Mouse (Mus musculus) heart, embryonic 15.5 days (tissue): ENCODE measurements around the gene Ildr1. TPM values are rescaled to one million over a fixed set of nuclear protein-coding genes. Genes with fewer than 3 reads are reported as not detected.

ENCODE experiments used
- ATAC-seq: fragments of 200-750 bp; cut with Nextera tagmentation; replicated peaks from 2 replicates; pipeline ENCODE4 v1.8.0; 2017; ENCODE audit warnings: low read depth, moderate TSS enrichment; ENCODE audit not compliant: insufficient number of reproducible peaks, insufficient read depth, low FRiP score
- H3K27ac ChIP-seq: fragments of 300-500 bp; sonication (generic); 2 replicates; pipeline ENCODE4 v1.5.1; 2015; ENCODE audit warnings: mild to moderate bottlenecking, inconsistent platforms
- H3K27me3 ChIP-seq: fragments of 300-500 bp; sonication (generic); 2 replicates; pipeline ENCODE4 v1.6.1; 2015; ENCODE audit warnings: inconsistent platforms
- H3K36me3 ChIP-seq: fragments of 300-500 bp; sonication (generic); 2 replicates; pipeline ENCODE4 v1.6.1; 2015; ENCODE audit warnings: mild to moderate bottlenecking, inconsistent platforms
- H3K4me1 ChIP-seq: fragments of 300-500 bp; sonication (generic); replicated peaks from 2 replicates; pipeline ENCODE4 v1.6.1; 2015; ENCODE audit warnings: inconsistent platforms
- H3K4me2 ChIP-seq: fragments of 300-500 bp; sonication (generic); 2 replicates; pipeline ENCODE4 v1.6.1; 2015; ENCODE audit warnings: inconsistent platforms, mild to moderate bottlenecking, moderate library complexity
- H3K4me3 ChIP-seq: fragments of 300-500 bp; sonication (generic); 2 replicates; pipeline ENCODE4 v1.5.1; 2015; ENCODE audit warnings: mild to moderate bottlenecking, inconsistent platforms
- H3K9ac ChIP-seq: fragments of 300-500 bp; sonication (generic); 2 replicates; pipeline ENCODE4 v1.6.1; 2015; ENCODE audit warnings: mild to moderate bottlenecking, inconsistent platforms
- H3K9me3 ChIP-seq: fragments of 300-500 bp; sonication (generic); replicated peaks from 2 replicates; pipeline ENCODE4 v1.6.1; 2016; ENCODE audit warnings: inconsistent platforms
- WGBS: fragments of 180-500 bp; shearing (Covaris S2); methylation state at CpG from one replicate; pipeline ENCODE4 v1.1.7; 2015; ENCODE audit warnings: mixed read lengths; 5-methylcytosine and 5-hydroxymethylcytosine counted together
- polyA plus RNA-seq: library from polyadenylated mRNA; unstranded; fragments of >200 nt; fragmentation: Nextera tagmentation; extraction: Ambion mirVana; gene quantifications from 2 replicates; pipeline ENCODE4 v1.2.1, GENCODE M21; 2015

Gene Ildr1
- polyA plus RNA-seq, 1 experiment from 2014 or later, result 0.34 TPM

DNA sequence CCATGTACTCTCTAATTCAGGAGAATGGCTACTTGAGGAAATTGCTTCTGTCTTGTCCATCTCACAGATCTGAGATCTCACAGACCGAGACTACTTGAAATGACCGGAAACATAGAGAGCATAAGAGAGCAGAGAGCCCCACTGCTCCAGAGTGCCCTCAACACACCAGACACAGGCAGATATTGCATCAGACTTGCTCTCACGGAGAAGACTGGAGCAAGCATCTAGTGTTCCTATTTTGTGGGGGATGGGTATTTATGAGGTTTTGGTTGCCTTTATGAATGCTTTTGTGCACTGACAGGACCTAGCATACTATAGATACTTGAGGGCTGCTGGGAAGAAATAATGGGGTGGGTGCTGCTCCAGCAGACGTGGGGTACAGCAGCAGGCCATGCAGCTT lies 20.6 kb upstream of the Ildr1 start:
- WGBS, result 73% methylated on average over 4 of the region's 4 CpGs
- ATAC-seq, result no peak

DNA sequence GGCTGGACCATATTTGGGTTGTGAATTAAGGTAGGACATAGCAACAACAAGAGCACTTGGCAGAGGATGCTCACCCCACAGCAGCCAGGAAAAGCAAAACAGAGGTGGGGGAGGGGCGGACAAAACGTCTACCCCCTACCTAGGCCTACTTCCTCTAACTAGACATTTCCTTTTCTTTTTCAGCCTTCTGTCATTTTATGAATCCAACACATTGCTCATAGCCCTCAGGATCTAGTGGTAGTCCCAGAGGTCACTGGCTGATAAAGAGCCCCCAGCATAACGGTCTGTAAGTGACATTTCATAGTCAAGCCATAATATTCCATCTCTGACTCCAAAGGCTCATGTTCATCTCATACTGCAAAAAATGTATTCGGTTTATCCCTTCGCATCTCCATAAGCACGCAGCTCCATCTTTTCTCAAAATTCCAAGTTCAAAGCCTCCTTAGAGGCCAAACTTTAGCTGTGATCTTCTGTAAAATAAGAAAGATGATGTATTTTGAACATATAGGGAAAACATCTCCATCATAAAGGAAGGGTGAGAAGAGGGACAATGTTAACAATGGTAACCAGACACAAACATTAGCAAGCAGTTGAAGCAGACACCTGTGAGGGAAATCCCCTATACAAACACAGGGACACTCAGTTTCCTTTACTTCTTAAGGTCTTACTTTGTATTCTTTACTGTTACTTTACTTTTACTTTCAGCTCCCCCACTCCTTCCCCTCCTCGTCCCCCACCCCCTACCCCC lies 19.1 kb upstream of the Ildr1 start:
- H3K27me3 ChIP-seq, result no peaks in the 10 kb centered on the region
- no peaks in the 10 kb centered on the region for H3K36me3 ChIP-seq
- H3K9ac ChIP-seq, result no peak overlapping the region
- H3K27ac ChIP-seq, result no peak overlapping the region
- ATAC-seq, result no peak
- WGBS, result 64% methylated on average over 7 of the region's 7 CpGs
- no peak overlapping the region for H3K4me2 ChIP-seq
- no peaks in the 10 kb centered on the region for H3K4me1 ChIP-seq
- no peaks in the 10 kb centered on the region for H3K9me3 ChIP-seq
- no peak overlapping the region for H3K4me3 ChIP-seq

More for the DNA sequence above, 20.6 kb upstream of the Ildr1 start:
- H3K9me3 ChIP-seq, result no peaks in the 10 kb centered on the region
- H3K4me3 ChIP-seq, result no peak overlapping the region
- H3K36me3 ChIP-seq, result no peaks in the 10 kb centered on the region
- H3K4me2 ChIP-seq, result no peak overlapping the region
- no peaks in the 10 kb centered on the region for H3K4me1 ChIP-seq
- no peak overlapping the region for H3K27ac ChIP-seq
- H3K9ac ChIP-seq, result no peak overlapping the region
- H3K27me3 ChIP-seq, result no peaks in the 10 kb centered on the region

DNA sequence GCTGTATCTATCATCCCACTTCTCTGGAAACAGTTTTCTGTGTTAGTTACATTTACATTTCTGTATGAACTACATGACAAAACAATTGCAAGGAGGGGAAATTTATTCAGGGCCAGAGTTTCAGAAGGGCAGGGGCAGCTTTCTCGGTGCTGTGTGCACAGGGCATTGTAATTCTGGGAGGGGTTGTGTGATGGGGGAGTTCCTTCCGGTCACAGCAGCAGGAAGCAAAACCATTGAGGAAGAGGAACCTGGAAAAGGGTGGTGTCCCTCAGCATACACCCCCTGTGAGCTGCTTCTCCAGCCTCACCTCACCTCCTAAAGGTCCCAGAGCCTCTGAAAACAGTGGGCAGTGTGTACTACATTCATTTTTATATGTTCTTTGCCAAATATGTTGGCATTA lies 18.5 kb upstream of the Ildr1 start:
- no peak for ATAC-seq
- Histone ChIP-seq H3K4me3 (no peak overlapping the region), H3K9me3 (no peaks in the 10 kb centered on the region), H3K4me2 (no peak overlapping the region), H3K4me1 (no peaks in the 10 kb centered on the region), H3K27me3 (no peaks in the 10 kb centered on the region), H3K9ac (no peak overlapping the region), H3K27ac (no peak overlapping the region), H3K36me3 (no peaks in the 10 kb centered on the region)
- WGBS, result 35% methylated on average over 2 of the region's 2 CpGs

DNA sequence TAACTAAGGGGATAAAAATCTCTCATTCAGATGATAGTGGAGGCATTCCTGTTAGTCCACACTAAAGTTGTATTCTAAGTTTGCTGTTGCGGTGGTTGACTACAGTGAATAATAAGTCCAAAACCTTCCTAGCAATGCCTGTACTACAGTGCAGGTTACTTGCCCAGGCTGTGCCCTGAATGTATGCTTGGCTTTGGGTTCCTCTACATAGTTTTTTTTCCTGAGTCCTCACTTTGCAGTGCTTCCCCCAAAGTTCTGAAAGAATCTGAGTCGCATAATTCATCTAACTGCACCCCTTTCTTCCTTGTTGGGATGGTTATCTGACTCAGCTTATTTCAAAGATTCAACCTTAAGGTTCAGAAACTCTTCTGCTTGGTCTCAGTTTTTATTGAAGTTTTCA lies 17.9 kb upstream of the Ildr1 start:
- 85% methylated on average over 2 of the region's 2 CpGs for WGBS
- H3K4me2 ChIP-seq, result no peak overlapping the region
- no peaks in the 10 kb centered on the region for H3K27me3 ChIP-seq
- H3K9ac ChIP-seq, result no peak overlapping the region
- H3K36me3 ChIP-seq, result no peaks in the 10 kb centered on the region
- no peak overlapping the region for H3K27ac ChIP-seq
- H3K4me1 ChIP-seq, result no peaks in the 10 kb centered on the region
- H3K4me3 ChIP-seq, result no peak overlapping the region
- no peak for ATAC-seq
- no peaks in the 10 kb centered on the region for H3K9me3 ChIP-seq

DNA sequence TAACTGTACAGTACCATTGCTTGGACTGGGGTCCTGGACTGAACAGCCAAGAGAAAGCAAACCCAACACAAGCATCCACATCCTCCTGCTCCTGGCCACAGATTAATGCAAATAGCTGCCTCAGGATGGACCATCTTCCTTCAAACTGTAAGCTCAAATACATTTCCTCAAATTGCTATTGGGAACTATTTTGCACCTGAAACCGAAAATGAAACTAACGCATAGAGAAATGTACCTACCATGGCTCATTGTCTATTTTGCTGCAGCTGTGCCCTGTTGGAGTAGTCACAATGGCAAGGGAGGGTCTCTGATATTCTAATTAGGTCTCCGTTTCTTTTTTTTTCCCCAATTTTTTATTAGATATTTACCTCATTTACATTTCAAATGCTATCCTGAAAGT lies 11.9 kb upstream of the Ildr1 start:
- H3K4me3 ChIP-seq, result no peak overlapping the region
- ATAC-seq, result no peak
- H3K27me3 ChIP-seq, result no peaks in the 10 kb centered on the region
- no peaks in the 10 kb centered on the region for H3K4me1 ChIP-seq
- H3K27ac ChIP-seq, result no peak overlapping the region
- H3K9me3 ChIP-seq, result no peaks in the 10 kb centered on the region
- WGBS, result 83% methylated on average over 3 of the region's 3 CpGs
- H3K36me3 ChIP-seq, result no peaks in the 10 kb centered on the region
- no peak overlapping the region for H3K9ac ChIP-seq
- no peak overlapping the region for H3K4me2 ChIP-seq

DNA sequence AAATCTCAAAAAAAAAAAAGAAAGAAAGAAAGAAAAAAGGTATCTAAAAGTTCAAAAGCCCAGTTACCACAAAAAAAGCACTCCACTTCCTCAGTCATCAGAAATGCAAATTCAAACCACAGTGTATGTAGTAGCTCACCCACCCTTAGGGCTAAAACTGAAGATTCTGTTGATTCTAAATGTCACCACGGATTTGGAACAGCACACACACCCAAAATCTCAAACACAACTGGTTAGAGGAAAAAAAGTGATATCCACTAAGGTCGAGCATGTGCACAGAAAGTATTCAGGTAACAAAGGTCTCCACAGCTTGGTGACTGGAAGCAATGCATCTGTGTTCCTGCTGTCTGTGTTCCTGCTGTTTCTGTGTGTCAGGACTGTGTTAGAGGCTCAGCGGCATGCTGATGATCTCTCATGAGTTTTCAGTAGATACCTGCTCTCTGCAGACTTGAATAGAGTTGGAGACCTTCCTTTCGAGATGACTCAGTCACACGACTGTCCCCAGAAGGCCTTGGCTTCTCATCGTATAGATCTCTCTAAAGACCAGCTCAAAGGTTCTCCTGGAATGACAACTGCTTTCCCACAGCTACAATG lies 9.4 kb upstream of the Ildr1 start:
- H3K27ac ChIP-seq, result no peak overlapping the region
- H3K4me1 ChIP-seq, result no peaks in the 10 kb centered on the region
- no peak for ATAC-seq
- no peaks in the 10 kb centered on the region for H3K27me3 ChIP-seq
- H3K9ac ChIP-seq, result no peak overlapping the region
- WGBS, result 61% methylated on average over 6 of the region's 6 CpGs
- no peaks in the 10 kb centered on the region for H3K9me3 ChIP-seq
- H3K4me3 ChIP-seq, result no peak overlapping the region
- H3K4me2 ChIP-seq, result no peak overlapping the region
- H3K36me3 ChIP-seq, result no peaks in the 10 kb centered on the region

DNA sequence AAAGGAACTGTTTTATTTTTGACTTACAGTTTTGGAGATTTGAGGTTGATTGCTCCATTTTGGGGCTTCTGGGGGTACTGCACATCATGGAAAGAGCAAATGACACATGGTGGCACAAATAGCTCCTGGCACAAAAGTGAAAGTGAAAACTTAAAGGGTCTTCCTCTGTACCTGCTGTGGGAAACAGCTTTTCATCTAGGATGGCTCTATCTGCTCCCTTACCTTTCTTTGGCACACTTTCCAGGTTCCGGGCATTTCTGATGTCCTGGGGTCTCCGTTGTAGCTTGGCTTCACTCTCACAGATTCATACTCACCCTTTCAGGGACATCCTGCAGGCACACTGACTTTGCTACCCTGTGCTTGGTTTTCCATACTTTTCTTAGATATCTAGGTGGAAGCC lies 5.7 kb upstream of the Ildr1 start:
- no peak overlapping the region for H3K27ac ChIP-seq
- no peak overlapping the region for H3K4me3 ChIP-seq
- H3K27me3 ChIP-seq, result no peaks in the 10 kb centered on the region; the same call in 1 of the 2 replicates
- H3K9ac ChIP-seq, result no peak overlapping the region
- WGBS, result 92% methylated on average over 2 of the region's 2 CpGs
- H3K9me3 ChIP-seq, result no peaks in the 10 kb centered on the region
- H3K4me1 ChIP-seq, result no peaks in the 10 kb centered on the region
- no peaks in the 10 kb centered on the region for H3K36me3 ChIP-seq
- ATAC-seq, result no peak
- no peak overlapping the region for H3K4me2 ChIP-seq

DNA sequence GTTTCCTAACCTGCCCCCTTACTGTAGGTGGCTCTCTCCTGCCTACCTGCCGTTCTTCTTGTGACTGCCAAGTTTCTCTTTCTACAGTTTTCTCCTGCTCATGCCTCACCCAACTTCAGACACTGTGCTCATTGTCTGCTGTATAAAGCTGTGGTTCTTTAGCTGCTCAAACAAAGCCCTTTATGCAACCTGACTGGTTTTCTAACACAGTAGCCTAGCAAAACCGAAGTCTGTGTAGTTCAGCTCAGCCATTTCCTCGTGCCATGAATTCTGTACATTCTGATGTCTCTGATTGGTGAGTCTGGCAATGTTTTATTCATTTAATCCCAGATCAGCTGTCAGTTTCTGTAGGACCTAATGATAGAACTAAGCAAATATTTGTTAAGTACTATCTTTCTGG lies 2.3 kb upstream of the Ildr1 start:
- no peaks in the 10 kb centered on the region for H3K9me3 ChIP-seq
- no peak for ATAC-seq
- no peak overlapping the region for H3K27ac ChIP-seq
- 72% methylated on average over 3 of the region's 3 CpGs for WGBS
- no peak overlapping the region for H3K4me3 ChIP-seq
- no peak overlapping the region for H3K4me2 ChIP-seq
- no peaks in the 10 kb centered on the region for H3K36me3 ChIP-seq
- peaks cover 16% of the 10 kb centered on the region for H3K27me3 ChIP-seq
- H3K9ac ChIP-seq, result no peak overlapping the region
- peaks cover 6% of the 10 kb centered on the region for H3K4me1 ChIP-seq

DNA sequence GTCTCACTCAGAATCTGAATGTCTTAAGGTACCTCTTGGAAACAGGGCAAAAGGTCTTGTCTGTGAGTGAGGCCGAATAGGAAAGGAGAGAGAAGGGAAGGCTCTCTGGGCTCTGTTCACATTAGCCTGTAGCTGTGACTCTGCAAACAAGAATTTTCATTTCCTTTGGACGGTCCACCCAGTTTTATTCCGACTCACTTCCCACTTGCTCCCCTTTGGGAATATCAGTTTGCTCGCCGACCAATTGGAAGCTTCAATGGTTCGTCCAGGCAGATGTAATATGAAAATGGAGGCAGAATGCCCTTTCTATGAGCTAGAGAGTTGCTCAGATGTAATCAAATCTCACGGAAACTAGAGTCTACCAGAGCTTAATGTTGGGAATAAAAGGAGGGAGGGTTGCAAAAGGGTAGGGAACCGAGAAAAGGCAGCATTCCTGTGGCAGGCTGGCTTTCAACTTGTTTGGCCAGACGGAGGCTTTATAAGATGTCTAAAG lies 1.1 kb downstream of the Ildr1 start:
- H3K36me3 ChIP-seq, result no peaks in the 10 kb centered on the region
- no peak for ATAC-seq
- H3K4me1 ChIP-seq, result peaks cover 6% of the 10 kb centered on the region
- H3K9ac ChIP-seq, result no peak overlapping the region
- H3K4me2 ChIP-seq, result peak overlapping the region; percentile 92; the same call in 1 of the 2 replicates
- H3K27me3 ChIP-seq, result peaks cover 16% of the 10 kb centered on the region
- H3K4me3 ChIP-seq, result no peak overlapping the region; the same call in 1 of the 2 replicates
- no peaks in the 10 kb centered on the region for H3K9me3 ChIP-seq
- WGBS, result 66% methylated on average over 9 of the region's 9 CpGs
- H3K27ac ChIP-seq, result no peak overlapping the region

DNA sequence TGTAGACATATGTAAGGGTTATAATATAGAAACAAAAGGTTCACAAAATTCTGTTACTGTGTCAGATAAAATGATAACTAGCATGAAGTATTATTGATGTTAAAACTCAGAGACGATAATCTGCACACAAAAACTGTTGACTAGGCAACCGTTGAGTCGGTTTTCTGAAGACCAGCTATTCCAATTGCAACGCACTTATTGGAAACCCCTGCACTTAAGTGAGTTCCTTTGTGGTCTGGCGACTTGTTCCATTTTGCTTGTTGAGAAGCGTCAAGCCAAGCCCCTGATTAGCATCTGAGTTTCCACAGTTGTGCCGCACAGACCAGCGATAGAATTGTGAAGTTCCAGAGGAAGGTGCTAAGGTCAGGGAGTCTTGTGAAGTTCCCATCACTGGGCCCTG lies 3.6 kb downstream of the Ildr1 start:
- H3K4me3 ChIP-seq, result no peak overlapping the region
- H3K9me3 ChIP-seq, result no peaks in the 10 kb centered on the region
- WGBS, result 76% methylated on average over 8 of the region's 8 CpGs
- no peak overlapping the region for H3K4me2 ChIP-seq
- H3K36me3 ChIP-seq, result no peaks in the 10 kb centered on the region
- peaks cover 6% of the 10 kb centered on the region for H3K4me1 ChIP-seq
- H3K9ac ChIP-seq, result no peak overlapping the region
- H3K27ac ChIP-seq, result no peak overlapping the region
- no peak for ATAC-seq
- H3K27me3 ChIP-seq, result peaks cover 16% of the 10 kb centered on the region

DNA sequence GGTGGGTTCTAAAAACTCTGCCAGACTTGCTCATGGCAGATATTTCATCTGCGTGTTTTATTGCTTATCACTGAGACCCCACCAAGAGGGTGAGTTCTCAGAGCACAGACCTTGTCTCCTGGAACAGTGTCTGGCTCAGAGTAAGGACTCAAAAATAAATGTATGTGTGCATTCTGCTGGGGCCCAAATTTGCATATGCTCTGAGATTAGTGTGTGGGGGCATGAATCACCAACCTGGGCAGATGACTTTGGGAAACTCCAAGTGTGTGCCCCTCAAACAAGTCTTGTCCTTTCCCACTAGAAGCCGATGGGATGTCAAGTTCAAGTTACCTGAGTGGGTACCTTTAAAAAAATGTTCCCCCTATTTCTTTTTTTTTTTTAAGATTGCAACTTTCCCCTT lies 6.7 kb downstream of the Ildr1 start:
- Histone ChIP-seq H3K36me3 (no peaks in the 10 kb centered on the region), H3K4me1 (no peaks in the 10 kb centered on the region)
- no peak for ATAC-seq

More for the DNA sequence above, 6.7 kb downstream of the Ildr1 start:
- 81% methylated on average over 2 of the region's 2 CpGs for WGBS
- Histone ChIP-seq H3K9ac (no peak overlapping the region), H3K4me3 (no peak overlapping the region), H3K27me3 (no peaks in the 10 kb centered on the region), H3K9me3 (no peaks in the 10 kb centered on the region), H3K27ac (no peak overlapping the region), H3K4me2 (no peak overlapping the region)
